Mouse (Mus musculus): ENCODE measurements around the gene Tmed5. TPM values are rescaled to one million over a fixed set of nuclear protein-coding genes. Genes with fewer than 3 reads are reported as not detected.
"Not testable (repeated sequence)": the region's sequence is repeated elsewhere in the genome, so short reads cannot be mapped to it uniquely, and the experiment has no call there.

The Tmed5 gene
- 26.2 and 29.7 TPM in 2 replicates for polyA plus RNA-seq (2016; fragmentation: Nextera tagmentation; extraction: Ambion mirVana)

GRCm38 (mm10) chr5:108132441-108133243 is at the start of gene Tmed5, which contains the start of gene Ccdc18:
Tmed5 (minus strand) TSS chr5:108132620.
Ccdc18 (plus strand) TSS chr5:108132875.
- ATAC-seq (ENCODE audit: low FRiP score), result peak; percentile 97
- no peaks in the 10 kb centered on the region for H3K9me3 ChIP-seq
- H3K27ac ChIP-seq, result peak within 1 kb of the TSS; percentile 78
- peak within 1 kb of the TSS; percentile 71 for H3K9ac ChIP-seq
- under 1% methylated on average over 65 of the region's 65 CpGs for WGBS
- H3K4me1 ChIP-seq, result peaks cover 19% of the 10 kb centered on the region
- H3K27me3 ChIP-seq, result no peaks in the 10 kb centered on the region
- peak within 1 kb of the TSS; percentile 63 for H3K4me3 ChIP-seq (replicated peaks)
- H3K4me2 ChIP-seq, result peak within 1 kb of the TSS; percentile 63
- H3K36me3 ChIP-seq (replicated peaks), result no peaks in the 10 kb centered on the region; the same call in 1 of the 2 replicates

- Histone ChIP-seq H3K4me2 (no peak overlapping the region), H3K4me3 (replicated peaks) (no peak overlapping the region), H3K36me3 (replicated peaks) (no peaks in the 10 kb centered on the region), H3K27me3 (no peaks in the 10 kb centered on the region), H3K27ac (no peak overlapping the region), H3K4me1 (no peaks in the 10 kb centered on the region), H3K9ac (no peak overlapping the region), H3K9me3 (no peaks in the 10 kb centered on the region)
- 17% methylated on average over 1 of the region's 1 CpGs for WGBS
- ATAC-seq (ENCODE audit: low FRiP score), result no peak
Measured at GRCm38 (mm10) chr5:108163695-108164094, 31.3 kb upstream of the Tmed5 start.

- no peak for ATAC-seq (ENCODE audit: low FRiP score)
- Histone ChIP-seq H3K36me3 (replicated peaks) (no peaks in the 10 kb centered on the region), H3K9me3 (no peaks in the 10 kb centered on the region), H3K4me2 (no peak overlapping the region), H3K27ac (no peak overlapping the region), H3K4me1 (no peaks in the 10 kb centered on the region), H3K9ac (no peak overlapping the region), H3K4me3 (replicated peaks) (no peak overlapping the region), H3K27me3 (no peaks in the 10 kb centered on the region)
- WGBS, result 74% methylated on average over 2 of the region's 2 CpGs
Measured at GRCm38 (mm10) chr5:108160796-108161195, 28.4 kb upstream of the Tmed5 start.

- no peak overlapping the region for H3K4me2 ChIP-seq
- H3K9ac ChIP-seq, result no peak overlapping the region
- H3K4me1 ChIP-seq, result no peaks in the 10 kb centered on the region
- no peaks in the 10 kb centered on the region for H3K27me3 ChIP-seq
- H3K4me3 ChIP-seq (replicated peaks), result no peak overlapping the region
- ATAC-seq (ENCODE audit: low FRiP score), result no peak
- H3K27ac ChIP-seq, result no peak overlapping the region
- H3K9me3 ChIP-seq, result no peaks in the 10 kb centered on the region
- H3K36me3 ChIP-seq (replicated peaks), result no peaks in the 10 kb centered on the region
- 91% methylated on average over 1 of the region's 1 CpGs for WGBS
Measured at GRCm38 (mm10) chr5:108152592-108152991, 20.2 kb upstream of the Tmed5 start.

GRCm38 (mm10) chr5:108131849-108132440 is 475 bp downstream of the Tmed5 start:
- peak; percentile 55; the same call in 1 of the 2 replicates for ATAC-seq (ENCODE audit: low FRiP score)
- H3K9me3 ChIP-seq, result no peaks in the 10 kb centered on the region
- peaks cover 19% of the 10 kb centered on the region for H3K4me1 ChIP-seq
- H3K4me3 ChIP-seq (replicated peaks), result peak overlapping the region; percentile 63
- no peaks in the 10 kb centered on the region for H3K27me3 ChIP-seq
- under 1% methylated on average over 32 of the region's 32 CpGs for WGBS
- H3K4me2 ChIP-seq, result peak overlapping the region; percentile 63
- no peaks in the 10 kb centered on the region; the same call in 1 of the 2 replicates for H3K36me3 ChIP-seq (replicated peaks)
- peak overlapping the region; percentile 78 for H3K27ac ChIP-seq
- peak overlapping the region; percentile 68 for H3K9ac ChIP-seq

- Histone ChIP-seq H3K27ac (no peak overlapping the region), H3K4me2 (no peak overlapping the region), H3K27me3 (no peaks in the 10 kb centered on the region), H3K9me3 (no peaks in the 10 kb centered on the region), H3K9ac (no peak overlapping the region), H3K4me3 (replicated peaks) (no peak overlapping the region), H3K36me3 (replicated peaks) (peaks cover 7% of the 10 kb centered on the region; the same call in 1 of the 2 replicates), H3K4me1 (no peaks in the 10 kb centered on the region)
- ATAC-seq (ENCODE audit: low FRiP score), result no peak
- 83% methylated on average over 9 of the region's 9 CpGs for WGBS
Measured at GRCm38 (mm10) chr5:108120221-108120900, 12.1 kb downstream of the Tmed5 start.

GRCm38 (mm10) chr5:108117693-108118092 is 14.7 kb downstream of the Tmed5 start:
- no peak for ATAC-seq (ENCODE audit: low FRiP score)
- Histone ChIP-seq H3K36me3 (replicated peaks) (peaks cover 3% of the 10 kb centered on the region; the same call in 1 of the 2 replicates), H3K9me3 (no peaks in the 10 kb centered on the region), H3K4me2 (no peak overlapping the region), H3K4me1 (no peaks in the 10 kb centered on the region), H3K27ac (no peak overlapping the region), H3K4me3 (replicated peaks) (no peak overlapping the region), H3K27me3 (no peaks in the 10 kb centered on the region), H3K9ac (no peak overlapping the region)
- 93% methylated on average over 4 of the region's 4 CpGs for WGBS

GRCm38 (mm10) chr5:108109346-108109745 is 23.1 kb downstream of the Tmed5 start:
- Histone ChIP-seq H3K9ac (no peak overlapping the region), H3K4me2 (no peak overlapping the region), H3K27ac (no peak overlapping the region), H3K4me1 (no peaks in the 10 kb centered on the region), H3K4me3 (replicated peaks) (no peak overlapping the region), H3K27me3 (no peaks in the 10 kb centered on the region), H3K36me3 (replicated peaks) (peaks cover 33% of the 10 kb centered on the region), H3K9me3 (no peaks in the 10 kb centered on the region)
- ATAC-seq (ENCODE audit: low FRiP score), result no peak
- 95% methylated on average over 7 of the region's 7 CpGs for WGBS

- no peaks in the 10 kb centered on the region for H3K4me1 ChIP-seq
- H3K4me2 ChIP-seq, result no peak overlapping the region
- no peak overlapping the region for H3K27ac ChIP-seq
- 86% methylated on average over 5 of the region's 5 CpGs for WGBS
- H3K9me3 ChIP-seq, result no peaks in the 10 kb centered on the region
- H3K36me3 ChIP-seq (replicated peaks), result peaks cover 49% of the 10 kb centered on the region
- H3K9ac ChIP-seq, result no peak overlapping the region
- no peak overlapping the region for H3K4me3 ChIP-seq (replicated peaks)
- H3K27me3 ChIP-seq, result no peaks in the 10 kb centered on the region
- no peak for ATAC-seq (ENCODE audit: low FRiP score)
Measured at GRCm38 (mm10) chr5:108104306-108104705, 28.1 kb downstream of the Tmed5 start.

GRCm38 (mm10) chr5:108100196-108100595 is 32.2 kb downstream of the Tmed5 start:
- Histone ChIP-seq H3K27me3 (no peaks in the 10 kb centered on the region), H3K9me3 (no peaks in the 10 kb centered on the region), H3K4me1 (no peaks in the 10 kb centered on the region), H3K4me2 (no peak overlapping the region), H3K36me3 (replicated peaks) (peaks cover 52% of the 10 kb centered on the region), H3K27ac (no peak overlapping the region), H3K4me3 (replicated peaks) (no peak overlapping the region), H3K9ac (no peak overlapping the region)
- ATAC-seq (ENCODE audit: low FRiP score), result no peak

- ATAC-seq (ENCODE audit: low FRiP score), result no peak
- Histone ChIP-seq H3K4me1 (no peaks in the 10 kb centered on the region), H3K27ac (no peak overlapping the region), H3K9ac (no peak overlapping the region), H3K4me3 (replicated peaks) (no peak overlapping the region), H3K27me3 (no peaks in the 10 kb centered on the region), H3K36me3 (replicated peaks) (peaks cover 49% of the 10 kb centered on the region), H3K4me2 (no peak overlapping the region), H3K9me3 (no peaks in the 10 kb centered on the region)
- 94% methylated on average over 3 of the region's 3 CpGs for WGBS
Measured at GRCm38 (mm10) chr5:108097676-108098075, 34.7 kb downstream of the Tmed5 start.

GRCm38 (mm10) chr5:108092731-108093130 is 39.7 kb downstream of the Tmed5 start:
- H3K27me3 ChIP-seq; H3K27ac ChIP-seq; H3K9ac ChIP-seq; H3K4me1 ChIP-seq; H3K4me2 ChIP-seq; H3K4me3 ChIP-seq (replicated peaks); H3K9me3 ChIP-seq; ATAC-seq (ENCODE audit: low FRiP score): not testable (repeated sequence)
- H3K36me3 ChIP-seq (replicated peaks), result peaks cover 63% of the 10 kb centered on the region
- WGBS, result 94% methylated on average over 8 of the region's 8 CpGs
